Mouse (Mus musculus): ENCODE measurements around the gene Ano8.

- TF ChIP-seq CTCF (IDR thresholded peaks at IDR 0.05; ENCODE audit: low read depth, low read length) (no peak), POLR2A (IDR thresholded peaks at IDR 0.05; ENCODE audit: borderline replicate concordance, low read depth, low read length) (no peak)
Measured at GRCm38 (mm10) chr8:71462191-71462590, 23.6 kb downstream of the Ano8 start.
